Mouse (Mus musculus) lung, postnatal 10 days (tissue): ENCODE data around the gene Gnas.

Experiments
- DNase-seq: peaks from one replicate; pipeline ENCODE4 v3.0.0; 2021

Gene Gnas

DNA sequence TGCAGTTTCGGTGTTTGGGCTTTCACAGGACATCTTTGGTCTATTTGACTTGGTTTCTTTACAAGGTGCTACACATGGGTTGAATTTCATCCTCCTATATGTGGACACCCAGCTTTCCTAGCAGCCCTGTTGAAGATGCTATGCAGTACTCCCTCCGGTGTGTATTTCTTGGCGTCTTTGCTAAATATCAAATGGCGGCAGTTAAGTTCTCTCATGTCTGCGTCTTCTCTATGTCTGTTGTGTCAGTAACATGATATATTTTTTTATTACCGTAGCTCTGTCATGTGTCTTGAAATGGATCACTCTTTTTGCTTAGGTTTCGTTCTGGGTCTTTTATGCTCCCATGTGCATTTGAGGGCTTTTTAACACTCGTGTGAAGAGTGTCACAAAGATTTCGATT is 96.9 kb downstream of the Gnas start:
- DNase-seq, result no peak

DNA sequence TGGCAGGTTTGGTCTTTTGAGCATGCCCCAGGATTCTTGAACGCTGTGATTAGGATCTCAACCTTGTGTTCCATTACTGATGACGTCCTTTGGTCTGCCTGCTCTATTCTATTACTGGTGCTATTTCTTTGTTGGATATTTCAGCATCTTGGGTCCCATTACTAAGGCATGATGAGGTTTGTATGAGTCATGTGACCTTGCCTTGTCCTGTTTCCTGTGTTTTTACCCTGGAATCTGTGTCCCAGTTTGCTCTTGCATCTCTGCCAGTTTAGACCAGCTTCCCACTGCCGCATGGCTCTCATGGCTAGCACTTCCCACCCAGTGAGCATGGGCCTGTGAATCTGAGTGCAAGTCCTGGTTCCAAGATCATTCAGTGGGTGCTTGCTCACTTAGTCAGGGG is 107.8 kb downstream of the Gnas start:
- DNase-seq, result no peak

DNA sequence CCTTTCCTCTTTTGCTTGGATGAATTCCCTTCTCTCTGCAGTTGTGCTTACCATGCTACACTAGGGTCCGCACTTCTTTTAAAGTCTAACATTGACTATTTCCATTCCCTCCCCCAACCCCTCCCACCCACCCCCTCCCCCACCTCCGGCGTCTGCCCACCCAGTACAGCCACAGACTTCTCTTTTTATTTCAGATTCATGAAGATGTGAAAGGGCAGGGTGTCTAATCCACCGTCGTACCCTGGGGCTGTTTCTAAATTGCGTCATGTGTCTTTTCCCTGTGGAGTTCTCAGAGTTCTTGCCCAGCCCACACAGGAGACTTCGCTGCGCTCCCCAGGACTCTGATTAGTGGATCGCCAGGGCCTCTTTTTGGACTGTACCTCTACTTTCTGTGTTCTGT is 108.4 kb downstream of the Gnas start:
- no peak for DNase-seq

DNA sequence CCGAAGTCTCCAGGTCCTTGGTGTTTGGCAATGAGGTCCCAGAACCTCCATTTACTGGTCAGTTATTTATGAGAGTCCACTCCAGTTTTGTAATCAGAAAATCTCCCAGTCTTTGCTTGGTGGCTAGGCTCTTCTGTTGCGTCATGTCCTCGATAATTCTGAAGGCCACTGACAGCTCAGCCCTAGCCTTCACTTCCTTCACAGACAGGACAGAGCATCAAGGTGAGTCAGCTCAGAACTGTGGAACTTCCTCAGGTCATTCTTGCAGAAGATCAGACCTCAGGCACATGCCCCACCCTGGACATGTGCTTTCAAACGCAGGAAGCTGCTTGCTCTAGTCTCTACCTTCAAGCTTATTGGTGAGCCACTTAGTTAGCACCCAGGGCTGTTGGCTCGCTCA is 109.3 kb downstream of the Gnas start:
- DNase-seq, result no peak
